Mouse (Mus musculus) E14TG2a.4 (cell line): ENCODE measurements at regions not wholly inside any gene's neighbourhood (a gene's known extent, or its start where the extent isn't known, plus 50 kb on each side); places are given as distances from the start of the nearest gene placed in this dataset.

Experiments used
- CTCF ChIP-seq: conservative IDR thresholded peaks from 2 replicates; pipeline ENCODE4 v1.5.1; 2014; ENCODE audit warnings: low read length
- NANOG ChIP-seq: IDR thresholded peaks from 2 replicates; pipeline ENCODE4 v1.6.1; 2014; ENCODE audit warnings: borderline replicate concordance, low read length, mixed read lengths

DNA sequence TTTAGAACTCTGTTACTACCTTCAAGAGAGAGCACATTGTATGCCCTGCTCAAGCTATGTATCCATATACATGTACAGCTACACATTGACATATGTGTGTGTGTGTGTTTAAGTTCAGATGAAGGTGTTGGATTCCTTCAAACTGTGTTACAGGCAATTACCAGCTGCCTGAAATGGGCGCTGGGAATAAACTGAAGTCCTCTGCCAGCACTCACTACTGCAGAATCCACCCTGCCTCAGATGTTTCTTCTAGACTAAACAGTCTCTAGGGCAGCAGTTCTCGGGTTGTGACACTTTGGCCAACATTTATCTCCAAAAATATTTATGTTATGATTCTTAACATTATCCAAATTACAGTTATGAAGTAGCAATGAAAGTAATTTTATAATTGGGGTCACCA, 595.7 kb upstream of the Fam174a start:
- no peak for TF ChIP-seq CTCF
- TF ChIP-seq NANOG, result no peak
